Mouse (Mus musculus): ENCODE results near the gene Gm10153.

- TF ChIP-seq CTCF (IDR thresholded peaks at IDR 0.05; ENCODE audit: extremely low read depth, insufficient read depth, low read length) (no peak), POLR2A (IDR thresholded peaks at IDR 0.05; ENCODE audit: extremely low read depth, insufficient read depth, low read length) (no peak)
Observed at GRCm38 (mm10) chr7:142211559-142211958, 21.4 kb upstream of the Gm10153 start, which contains the start of gene Gm7579.
